Mouse (Mus musculus): ENCODE data around the gene Nat8f4.
"Not testable (repeated sequence)": the region's sequence is repeated elsewhere in the genome, so short reads cannot be mapped to it uniquely, and the experiment has no call there.

Nat8f4 gene

DNA sequence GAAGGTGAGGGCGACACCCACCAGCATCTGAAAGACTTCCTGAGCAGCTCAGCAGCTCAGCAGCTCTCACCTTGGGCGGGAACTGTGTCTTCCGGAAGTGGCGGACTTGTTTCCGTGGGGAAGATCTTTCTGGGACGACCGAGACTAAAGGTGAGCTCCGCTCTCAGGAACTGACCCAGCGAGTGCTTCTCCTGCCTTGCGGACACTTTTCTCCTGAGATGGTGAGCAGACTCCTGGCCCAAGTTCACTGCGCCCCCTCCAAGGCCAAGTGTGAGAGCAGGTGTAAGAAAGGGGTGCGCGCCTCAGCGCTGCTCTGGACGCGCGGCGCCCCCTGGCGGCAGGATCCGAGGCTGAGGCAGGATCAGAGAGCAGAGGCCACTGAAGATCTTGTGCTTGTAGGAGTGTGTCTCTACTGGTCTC lies at the start of gene Nat8f4:
Gene Nat8f4 (minus strand): TSS at position 243 of the 420 bp plus-strand sequence.
- DNase-seq: peak; percentile 79

DNA sequence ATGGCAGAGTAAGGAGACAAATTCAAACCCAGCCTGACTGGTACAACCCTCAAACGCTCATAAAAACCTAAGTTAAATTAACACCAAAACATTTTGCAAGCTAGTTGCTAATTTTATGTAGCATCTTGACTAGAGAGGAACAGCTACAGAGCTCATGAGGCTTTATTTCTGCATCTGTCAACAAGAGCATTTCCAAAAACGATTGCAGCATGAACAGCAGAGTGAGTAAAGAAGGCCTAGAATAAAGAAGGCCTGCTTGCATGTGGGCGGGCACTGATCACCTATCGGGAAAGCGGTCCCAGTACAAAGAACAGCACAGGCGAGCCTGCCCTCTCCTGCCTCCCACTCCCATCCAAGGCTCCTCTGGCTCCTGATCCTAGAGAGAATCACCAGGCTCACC lies 43.9 kb upstream of the Nat8f4 start:
- DNase-seq: no peak

DNA sequence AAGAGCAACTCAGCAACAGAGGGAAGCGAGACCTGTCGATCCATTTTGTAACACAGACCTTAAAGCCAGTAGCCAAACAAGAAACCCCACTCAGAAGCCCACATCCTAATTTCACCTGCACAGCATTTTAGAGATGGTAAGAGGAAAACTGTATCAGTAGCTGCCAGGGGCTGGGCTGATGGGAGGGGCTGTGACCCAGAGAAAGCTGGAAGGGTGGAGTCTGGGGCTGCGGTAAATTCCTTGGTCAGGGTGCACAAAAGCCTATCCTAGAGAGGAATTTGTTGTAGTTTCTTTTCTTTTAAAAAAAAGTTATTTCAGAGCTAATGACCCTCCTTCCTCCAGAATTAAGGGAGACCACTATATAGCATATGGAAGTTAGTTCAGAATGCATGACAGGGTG lies 37.8 kb upstream of the Nat8f4 start:
- DNase-seq: no peak

DNA sequence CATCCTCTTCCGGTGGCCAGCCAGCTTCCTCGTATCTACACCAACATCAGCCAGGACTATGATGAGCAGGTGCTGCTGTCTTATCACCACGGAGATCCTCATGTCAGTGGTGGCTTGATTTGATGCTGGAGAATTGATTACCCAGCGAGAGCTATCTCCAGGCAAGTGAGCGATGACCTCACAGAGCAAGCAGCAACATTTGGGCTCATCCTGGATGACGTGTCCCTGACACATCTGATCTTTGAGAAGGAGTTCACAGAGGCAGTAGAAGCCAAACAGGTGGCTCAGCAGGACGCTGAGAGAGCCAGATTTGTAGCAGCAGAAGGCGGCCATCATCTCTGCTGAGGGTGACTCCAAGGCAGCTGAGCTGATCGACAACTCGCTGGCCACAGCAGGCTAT lies 34.0 kb upstream of the Nat8f4 start:
- no peak for DNase-seq

DNA sequence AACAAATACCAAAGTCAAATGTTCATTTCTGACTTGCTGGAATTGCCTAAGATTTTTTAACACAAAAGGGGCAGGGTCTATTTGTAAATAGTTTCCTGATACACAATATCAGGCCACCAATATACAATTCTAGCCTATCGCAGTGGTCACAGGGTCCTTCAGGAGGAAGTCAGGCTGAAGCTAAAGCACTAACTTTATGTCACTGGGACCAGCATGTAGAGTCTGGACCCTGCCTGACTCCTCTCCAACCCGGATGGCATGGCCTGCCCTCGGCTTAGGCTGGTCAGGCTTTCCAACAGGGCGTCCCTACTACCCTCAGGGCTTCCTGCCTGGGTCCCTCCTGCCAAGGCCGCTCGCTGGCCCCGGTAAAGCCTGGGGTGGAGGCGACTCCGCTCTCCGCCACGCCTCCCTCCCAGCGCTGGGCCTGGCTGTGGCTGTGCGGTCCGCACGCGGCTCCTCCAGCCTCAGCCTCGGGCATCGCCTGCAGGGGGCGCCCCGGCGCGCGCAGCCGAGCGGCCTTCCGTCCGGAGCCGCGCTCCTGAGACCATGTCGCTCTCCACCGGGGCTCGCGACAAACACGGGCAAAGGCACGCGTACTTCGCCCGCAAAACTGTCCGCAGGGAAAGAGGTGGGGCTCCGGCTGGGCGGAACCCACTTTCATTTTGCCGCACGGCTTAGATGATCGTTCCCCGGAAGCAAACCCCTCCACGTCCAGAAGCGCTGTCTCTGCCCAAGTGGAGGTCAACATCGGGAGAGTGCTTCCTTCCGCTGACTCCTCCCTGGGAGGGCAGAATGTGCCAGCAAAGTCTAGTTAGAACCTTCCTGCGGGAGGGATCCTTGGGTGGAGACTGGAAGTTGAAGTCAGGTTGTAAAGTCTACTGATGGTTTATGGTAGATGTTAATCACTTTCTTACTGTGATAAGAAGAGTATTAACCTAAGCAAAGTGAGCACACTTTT lies 32.1 kb upstream of the Nat8f4 start:
- DNase-seq: peak; percentile 71

DNA sequence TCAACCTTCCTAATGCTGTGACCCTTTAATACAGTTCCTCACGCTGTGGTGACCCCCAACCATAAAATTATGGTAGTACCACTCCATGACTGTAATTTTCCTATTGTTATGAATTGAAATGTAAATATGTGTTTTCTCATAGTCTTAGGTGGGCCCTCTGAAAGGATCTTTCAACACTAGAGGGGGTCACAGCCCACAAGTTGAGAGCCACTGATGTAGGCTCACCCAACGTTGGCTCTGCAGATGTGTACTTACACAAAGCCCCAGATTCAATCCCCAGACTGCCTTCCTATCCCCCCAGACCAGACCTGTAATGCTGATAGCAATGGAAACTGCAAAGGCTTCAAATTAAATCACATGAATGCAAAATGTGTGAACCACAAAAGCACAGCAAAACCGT lies 31.0 kb upstream of the Nat8f4 start:
- no peak for DNase-seq

DNA sequence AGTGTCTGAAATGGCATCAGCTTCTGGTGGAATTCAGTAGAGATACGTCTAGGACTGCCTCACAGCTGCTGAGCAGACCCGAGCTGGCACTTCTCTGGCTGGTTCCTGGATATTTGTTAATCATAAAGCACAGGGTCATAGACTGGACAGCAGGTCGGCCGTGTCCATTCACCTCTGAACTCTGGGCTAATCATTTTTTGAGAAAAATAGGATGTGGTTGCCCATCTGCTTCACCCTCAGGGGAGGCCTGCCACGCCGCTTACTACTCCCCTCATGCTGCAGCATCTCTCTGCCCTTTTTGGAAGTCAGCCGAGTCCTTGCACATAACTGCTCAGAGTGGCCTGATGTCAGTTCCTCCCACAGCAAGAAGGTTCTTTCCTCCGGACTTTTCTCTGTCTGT lies 29.4 kb upstream of the Nat8f4 start:
- no peak for DNase-seq

DNA sequence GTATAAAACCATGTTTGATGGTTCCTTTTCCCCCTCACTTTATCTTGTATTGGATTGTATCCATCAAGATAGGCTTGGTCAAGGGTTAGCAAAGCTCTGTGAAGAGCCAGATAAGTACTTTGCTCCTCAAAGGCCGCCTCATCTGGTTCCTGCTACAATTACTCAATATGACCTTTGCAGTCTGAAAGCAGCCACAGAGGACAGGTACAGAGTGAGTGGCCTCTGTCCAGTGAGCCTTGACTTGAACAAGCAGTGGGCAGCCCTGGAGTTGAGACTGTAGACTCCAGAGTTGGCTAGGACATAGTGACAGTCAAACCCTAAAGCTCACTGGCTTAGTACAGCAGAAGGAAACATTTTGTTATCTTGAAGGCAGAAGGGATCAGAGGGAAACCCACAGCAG lies 24.6 kb upstream of the Nat8f4 start:
- DNase-seq: no peak

DNA sequence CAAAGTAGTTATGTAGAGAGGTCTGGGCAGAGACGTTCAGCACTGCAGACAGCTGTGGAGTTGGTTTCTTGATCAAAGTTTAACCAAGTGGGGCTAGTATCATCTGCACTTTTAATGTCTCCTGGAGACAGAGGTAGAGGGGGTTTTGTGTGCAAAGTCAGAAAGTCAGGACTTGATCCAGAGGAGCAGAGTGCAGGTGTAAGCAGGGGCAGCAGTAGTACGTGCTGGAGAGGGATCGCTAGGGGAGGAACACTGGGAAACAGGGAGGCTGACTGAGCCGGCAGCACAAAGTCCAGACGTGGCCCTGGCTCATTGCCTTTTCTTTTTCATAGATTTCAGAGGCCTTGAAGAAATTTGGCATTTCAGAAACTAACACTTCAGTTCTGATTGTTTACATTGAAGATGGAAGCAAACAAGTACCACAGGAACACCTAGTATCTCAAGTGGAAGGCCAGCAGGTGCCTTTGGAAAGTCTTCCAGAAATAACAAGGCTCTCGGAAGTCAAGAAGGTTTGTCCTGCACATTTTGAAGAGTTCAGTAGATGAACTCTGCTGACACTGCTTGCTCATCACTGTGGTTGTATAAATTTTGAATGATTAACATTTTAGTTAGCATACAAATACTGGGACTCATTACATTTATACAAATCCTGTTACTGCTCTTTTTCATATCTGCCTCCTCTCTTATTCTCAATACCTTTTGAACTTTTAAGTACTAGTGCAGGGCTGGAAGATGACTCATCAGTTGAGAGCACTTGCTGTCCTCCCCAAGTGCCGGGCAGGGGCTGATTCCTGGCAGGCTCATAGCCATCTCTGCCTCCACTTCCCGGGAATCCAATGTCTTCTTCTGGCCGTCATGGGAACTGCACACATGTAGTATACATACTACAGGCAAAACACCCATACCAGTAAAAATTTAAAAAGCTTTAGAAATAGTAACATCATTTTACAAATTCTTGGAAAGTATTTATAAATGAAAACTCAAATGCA lies 23.1 kb upstream of the Nat8f4 start:
- no peak for DNase-seq

DNA sequence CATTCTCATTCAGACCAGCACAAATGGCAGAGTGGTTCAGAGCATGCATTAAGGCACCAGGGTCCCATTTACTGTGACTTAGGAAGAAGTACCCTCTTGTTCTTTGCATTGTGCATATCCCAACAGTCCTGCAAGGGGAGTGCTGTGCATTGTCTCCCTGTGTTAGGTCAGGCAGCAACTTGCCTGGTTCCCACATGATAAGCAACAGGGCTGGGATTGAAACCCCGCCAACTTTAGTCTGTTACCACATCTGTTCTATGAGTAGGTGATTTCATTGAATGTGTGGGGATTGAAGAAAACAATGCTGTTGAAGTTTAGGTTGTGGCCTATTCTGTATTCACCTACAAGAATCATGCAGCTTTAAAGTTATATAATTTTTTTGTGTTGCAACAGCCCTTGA lies 22.0 kb upstream of the Nat8f4 start:
- no peak for DNase-seq

DNA sequence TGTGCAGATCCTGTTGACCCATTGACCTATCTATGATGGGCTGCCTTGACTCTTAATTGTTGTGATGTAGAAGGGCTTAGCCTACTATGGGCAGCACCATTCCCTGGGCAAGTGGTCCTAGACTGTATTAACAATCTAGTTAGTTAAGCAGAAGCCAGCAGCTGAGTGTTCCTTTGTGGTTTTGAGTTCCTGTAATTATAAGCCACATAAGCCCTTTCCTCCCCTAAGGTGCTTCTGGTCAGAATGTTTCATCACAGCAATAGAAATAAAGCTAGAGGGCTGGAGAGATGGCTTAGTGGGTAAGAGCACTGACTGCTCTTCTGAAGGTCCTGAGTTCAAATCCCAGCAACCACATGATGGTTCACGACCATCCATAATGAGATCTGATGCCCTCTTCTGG lies 19.0 kb upstream of the Nat8f4 start:
- no peak for DNase-seq

DNA sequence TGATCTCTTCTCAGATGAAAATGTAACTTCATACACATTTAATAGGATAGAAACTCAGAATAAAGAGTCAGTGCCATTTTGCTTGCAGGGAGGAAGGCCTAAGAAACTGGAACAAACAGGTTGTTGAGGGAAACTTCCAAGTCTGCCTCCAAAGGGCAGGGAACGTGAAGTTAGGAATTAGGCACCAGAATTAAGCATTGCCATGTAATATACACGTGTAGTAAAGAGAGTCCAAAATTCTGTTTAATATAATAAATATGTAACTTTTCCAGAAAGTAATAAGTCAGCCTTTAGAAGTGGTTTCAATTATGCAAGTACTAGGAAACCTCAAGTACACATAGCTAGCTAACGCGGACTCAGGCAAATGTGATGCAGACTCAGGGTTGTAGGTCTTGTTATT lies 14.7 kb upstream of the Nat8f4 start:
- DNase-seq: no peak

DNA sequence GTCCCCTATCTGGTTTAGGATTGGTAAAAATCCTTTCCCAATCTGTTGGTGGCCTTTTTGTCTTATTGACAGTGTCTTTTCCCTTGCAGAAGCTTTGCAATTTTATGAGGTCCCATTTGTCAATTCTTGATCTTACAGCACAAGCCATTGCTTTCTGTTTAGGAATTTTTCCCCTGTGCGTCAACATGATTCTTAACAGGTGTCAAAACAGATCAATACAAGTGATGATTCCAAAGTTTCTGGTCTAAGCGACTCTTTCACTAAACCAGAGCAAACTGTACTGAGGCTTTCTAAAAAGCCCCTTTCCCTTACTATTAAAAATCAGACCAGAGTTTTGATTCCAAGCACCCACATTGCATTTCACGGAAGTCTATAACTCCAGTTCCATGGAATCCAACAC lies 13.7 kb upstream of the Nat8f4 start:
- DNase-seq: not testable (repeated sequence)

DNA sequence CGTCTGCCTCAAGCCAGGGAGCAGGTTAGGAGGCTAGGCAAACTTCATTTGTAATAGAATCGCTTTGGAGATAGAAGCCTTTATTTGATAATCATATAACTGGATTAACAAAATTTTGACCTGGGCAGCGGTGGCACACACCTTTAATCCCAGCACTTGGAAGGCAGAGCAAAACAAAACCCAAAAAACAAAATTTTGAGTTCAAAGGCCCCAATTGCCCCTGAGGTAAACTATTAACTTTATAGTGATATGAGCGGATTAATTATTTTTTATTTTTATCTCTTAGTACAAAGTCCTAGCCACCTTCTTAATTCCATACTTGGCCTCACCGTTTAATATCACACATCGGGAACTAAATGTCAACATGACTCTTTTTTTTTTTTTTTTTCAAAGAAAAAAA lies 11.9 kb upstream of the Nat8f4 start:
- DNase-seq: no peak

DNA sequence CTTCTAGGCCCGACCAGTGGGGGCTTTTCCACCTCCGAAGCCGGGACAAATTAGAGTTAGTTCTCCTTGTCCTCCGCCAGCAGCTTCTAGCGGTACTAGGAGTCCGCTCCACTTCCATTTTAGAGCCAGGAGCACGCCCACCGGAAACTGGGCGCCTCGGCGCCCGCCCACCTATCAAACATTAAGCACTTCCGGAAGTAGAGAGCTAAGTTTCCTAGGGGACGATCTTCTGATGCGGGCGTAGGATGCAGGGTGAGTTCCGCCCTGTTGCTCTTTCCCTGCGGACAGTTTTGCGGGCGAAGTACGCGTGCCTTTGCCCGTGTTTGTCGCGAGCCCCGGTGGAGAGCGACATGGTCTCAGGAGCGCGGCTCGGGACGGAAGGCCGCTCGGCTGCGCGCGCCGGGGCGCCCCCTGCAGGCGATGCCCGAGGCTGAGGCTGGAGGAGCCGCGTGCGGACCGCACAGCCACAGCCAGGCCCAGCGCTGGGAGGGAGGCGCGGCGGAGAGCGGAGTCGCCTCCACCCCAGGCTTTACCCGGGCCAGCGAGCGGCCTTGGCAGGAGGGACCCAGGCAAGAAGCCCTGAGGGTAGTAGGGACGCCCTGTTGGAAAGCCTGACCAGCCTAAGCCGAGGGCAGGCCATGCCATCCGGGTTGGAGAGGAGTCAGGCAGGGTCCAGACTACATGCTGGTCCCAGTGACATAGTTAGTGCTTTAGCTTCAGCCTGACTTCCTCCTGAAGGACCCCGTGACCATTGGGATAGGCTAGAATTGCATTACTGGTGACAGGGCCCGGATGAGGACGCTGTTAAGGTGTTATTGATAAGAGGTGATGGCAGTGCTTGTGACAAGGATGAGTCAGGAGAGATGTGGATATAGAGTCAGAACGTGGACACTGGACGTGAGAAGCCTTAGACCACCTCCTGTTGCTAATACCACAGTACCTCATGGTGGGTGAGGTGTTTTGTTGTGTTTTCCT lies 11.1 kb upstream of the Nat8f4 start, which contains the start of gene Nat8f1:
Gene Nat8f1 (minus strand): TSS at position 149 of the 975 bp plus-strand sequence.
- DNase-seq: peak; percentile 78

DNA sequence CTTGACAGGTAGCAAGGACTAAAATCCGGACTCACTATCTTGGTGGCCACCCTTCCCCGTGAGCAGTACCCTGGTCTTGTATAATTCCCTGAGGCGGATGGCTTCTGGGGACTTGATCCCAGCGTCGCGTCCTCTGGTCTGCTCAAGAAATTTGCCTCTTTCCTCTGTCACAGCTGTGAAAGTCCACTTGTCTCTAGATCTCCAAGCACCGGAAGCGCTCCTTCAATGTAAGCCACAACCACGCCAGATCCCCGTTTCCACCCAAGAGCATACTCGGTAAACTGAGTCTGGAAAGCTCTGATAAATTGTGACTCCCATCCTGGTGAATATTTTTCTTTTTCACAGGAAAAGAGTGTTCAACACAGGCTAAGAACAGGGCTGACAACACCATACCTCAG lies 10.5 kb upstream of the Nat8f4 start:
- DNase-seq: no peak

DNA sequence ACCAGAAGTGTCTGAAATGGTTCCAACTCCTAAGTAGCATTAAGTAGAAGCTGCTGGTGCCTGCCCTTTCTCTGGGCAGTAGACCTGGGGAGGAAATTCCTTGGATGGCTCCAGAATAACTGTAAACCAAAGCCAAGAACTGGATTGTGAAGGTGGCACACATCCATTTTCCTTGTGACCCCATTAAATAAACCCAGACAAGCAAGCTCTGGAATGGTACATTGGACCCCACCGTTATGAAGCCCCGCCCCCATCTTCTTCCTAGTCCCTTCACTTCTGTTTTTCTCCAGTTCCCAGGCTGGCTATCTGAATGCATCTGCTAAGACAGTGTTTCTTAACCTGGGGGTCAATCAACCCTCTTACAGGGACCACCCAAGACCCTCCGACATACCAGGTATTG lies 6.9 kb upstream of the Nat8f4 start, which contains the start of gene Tprkb:
Gene Tprkb (plus strand): TSS at position 279 of the 400 bp plus-strand sequence.
- no peak for DNase-seq

DNA sequence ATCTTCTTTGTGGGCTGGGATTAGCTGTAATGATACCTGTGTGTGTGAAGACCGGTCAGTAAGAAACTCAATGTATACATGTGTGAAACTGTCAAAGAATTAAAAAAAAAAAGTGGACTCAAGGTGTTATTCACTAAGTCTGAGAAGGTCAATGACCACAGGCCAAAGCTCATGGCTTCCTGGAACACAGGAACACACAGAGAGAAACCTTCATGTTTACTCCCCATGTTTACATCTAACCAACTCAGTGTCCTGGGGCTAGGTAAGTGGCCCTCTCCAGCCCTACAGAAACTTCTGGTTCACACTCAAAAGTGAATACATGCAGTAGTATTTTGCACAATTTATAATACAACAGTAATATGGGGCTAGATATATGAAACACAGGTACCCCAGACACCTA lies 5.0 kb upstream of the Nat8f4 start:
- DNase-seq: no peak

DNA sequence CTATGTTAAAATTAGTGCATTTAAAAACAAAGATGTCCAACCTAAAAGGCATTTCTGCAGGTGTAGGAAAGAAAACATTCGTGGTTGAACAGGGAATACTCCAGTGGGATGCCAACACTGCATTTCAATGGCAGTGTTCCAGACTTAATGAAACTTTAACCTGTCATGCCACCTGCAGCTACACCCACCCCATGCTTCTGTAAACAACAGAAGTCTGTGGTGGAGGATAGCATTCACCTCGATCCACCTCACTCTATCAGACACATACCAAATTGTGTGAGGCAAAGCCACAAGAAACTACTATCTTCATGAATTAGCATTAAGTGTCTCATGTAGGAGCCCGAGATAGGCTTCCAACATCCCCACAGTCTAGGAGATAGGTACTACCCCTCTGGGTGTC lies 3.7 kb upstream of the Nat8f4 start:
- no peak for DNase-seq

DNA sequence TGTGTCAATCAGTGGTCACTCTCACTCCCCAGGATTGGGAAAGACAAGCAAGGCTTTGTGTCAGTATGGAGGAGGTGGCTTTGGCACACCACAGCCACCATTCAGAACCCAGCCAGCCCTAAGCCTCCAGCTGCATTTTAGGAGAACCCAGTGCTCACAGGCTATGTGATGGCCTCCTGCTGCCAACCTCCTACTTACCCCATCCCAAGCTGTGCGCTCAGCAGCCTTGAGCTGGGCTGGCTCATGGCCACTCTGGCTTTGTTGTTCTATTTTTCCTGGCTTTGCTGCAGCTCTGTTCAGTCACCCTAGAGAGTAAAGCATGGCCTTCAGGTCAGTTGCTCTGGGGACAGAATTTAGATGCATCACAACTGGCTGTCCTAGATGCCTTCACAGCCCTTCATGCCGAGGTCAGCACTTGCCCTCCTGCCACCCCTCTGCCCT lies 2.2 kb upstream of the Nat8f4 start:
- DNase-seq: peak; percentile 14

DNA sequence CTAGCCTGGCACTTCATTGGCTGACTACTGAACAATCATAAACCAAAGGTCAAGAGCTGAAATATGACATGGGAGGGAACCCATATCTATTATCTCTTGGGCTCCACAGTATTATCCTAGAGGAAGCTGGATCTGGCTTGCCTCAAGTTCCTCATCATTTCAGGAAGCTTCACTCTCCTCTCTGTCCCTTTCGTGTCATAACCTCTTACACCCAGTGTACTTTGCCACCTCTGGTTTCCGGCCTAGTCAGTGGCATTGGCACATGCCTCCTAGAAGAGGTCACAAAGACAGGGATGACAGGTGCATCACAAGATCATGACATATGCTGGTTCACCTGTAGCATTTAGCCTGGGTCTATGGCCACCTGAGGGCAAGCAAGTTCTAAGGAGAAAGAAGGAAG lies 2.4 kb downstream of the Nat8f4 start:
- DNase-seq: no peak

Measured in right cerebral cortex, postnatal 4 days (tissue).